Mouse (Mus musculus) left cerebral cortex, adult 9 months (tissue): ENCODE measurements at regions not wholly inside any gene's neighbourhood (a gene's known extent, or its start where the extent isn't known, plus 50 kb on each side); places are given as distances from the start of the nearest gene placed in this dataset.

Source experiments
- DNase-seq, 2 experiments: peaks; one replicate each; pipeline ENCODE4 v3.0.0; 2022; ENCODE audit warnings: low spot score in 2 of 2

DNA sequence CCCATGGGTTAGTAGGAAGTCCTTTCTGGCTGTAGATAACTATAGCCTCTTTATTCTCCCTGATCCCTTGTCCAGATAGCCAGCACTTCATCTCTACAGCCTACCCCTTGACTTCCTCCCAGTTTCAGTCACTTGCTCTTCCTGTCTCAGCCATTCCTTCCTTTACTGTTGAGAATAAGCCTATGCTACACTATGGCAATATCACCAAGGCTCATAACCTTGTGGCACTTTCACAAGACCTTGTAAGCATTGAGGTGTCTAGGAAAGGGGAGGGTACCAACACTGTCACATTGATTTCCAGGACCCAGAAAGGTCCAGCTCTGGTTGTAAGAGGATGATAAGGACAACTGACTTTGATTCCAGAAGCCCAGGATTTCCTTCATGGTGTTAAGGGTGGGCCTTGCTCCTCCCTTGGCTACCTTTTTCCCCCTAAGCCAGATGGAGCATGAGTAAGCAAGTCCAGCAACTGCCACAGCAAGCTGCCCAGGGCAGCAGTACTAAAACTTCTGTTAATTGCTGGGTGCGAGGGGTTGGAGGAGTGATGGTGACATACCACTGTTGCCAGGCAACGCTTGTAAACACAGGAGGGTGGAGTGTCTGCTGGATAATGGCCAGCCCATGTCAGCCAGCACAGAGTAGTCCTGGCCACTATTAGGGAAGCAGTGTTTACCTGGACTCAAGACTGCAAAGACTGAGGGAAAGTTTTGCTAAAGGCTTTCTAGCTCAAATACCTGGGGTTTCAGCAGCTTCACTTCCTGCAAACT is 75.7 kb downstream of the Ankrd16 start:
- DNase-seq: no peak

DNA sequence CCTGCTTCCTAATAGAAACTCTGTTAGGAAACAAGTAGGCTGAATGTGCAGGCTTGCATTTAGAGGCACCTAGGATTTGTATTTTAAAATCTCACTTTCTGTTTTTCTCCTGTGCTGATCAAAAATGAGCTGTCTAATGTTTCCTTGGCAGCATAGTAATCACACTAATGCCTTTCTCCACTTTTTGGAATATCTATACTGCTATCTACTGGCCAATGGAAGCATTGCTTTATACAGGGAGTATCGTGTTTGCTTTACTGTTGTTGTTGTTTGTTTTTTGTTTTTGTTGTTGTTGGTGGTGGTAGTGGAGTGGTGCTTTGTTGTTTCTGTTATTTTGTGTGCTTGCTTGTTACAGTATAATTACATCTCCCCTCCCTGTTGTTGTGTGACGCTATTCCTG is 92.3 kb downstream of the Ankrd16 start:
- no peak for DNase-seq

- DNase-seq: no peak
These were observed 102.3 kb downstream of the Ankrd16 start for GRCm38 (mm10) chr2:11880005-11880404.

- no peak for DNase-seq
These were observed 117.3 kb downstream of the Ankrd16 start for GRCm38 (mm10) chr2:11894792-11895568.

GRCm38 (mm10) chr2:11899698-11900660 is 122.3 kb downstream of the Ankrd16 start:
- no peak for DNase-seq

DNA sequence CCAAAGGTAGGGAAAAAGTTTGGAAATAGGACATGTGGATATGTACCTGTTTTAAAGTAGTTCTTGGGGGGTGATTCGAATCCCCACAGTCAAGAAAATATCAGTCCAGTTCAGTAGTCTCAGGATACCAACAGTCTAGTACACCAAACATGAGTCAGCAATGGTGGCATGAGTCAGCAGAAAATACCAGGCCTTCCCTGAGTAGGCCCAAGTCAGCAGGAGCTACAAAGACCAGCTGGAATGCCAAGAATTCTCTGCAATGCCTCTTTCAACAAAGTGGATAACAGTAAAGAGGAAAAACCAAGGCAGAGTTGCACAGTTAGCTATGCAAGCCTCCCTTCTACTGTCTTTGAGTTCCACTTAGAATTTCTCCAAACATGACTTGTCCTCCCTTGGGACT is 137.1 kb downstream of the Ankrd16 start:
- DNase-seq: no peak

GRCm38 (mm10) chr2:11917373-11917772 is 139.7 kb downstream of the Ankrd16 start:
- DNase-seq: no peak

DNA sequence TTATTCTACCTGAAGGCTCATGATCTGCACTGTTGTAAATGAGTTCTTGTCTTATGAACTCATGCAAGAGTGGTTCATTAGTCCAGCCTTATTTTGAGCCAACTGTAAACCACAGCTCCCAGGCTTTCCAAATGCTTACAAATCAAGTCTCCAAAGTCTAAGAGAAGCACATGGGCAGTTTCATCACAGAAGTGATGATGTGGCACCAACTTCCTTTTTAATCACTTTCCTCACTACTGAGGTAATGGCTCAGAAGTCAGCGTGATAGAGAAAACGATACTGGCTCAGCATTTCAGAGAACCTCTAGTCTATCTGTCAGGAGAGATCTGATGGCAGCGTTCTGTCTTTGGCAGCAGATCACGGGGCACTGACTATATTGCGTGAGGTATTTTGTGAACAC is 140.4 kb downstream of the Ankrd16 start:
- no peak for DNase-seq

GRCm38 (mm10) chr2:11960777-11961176 is 183.1 kb downstream of the Ankrd16 start:
- DNase-seq: no peak

DNA sequence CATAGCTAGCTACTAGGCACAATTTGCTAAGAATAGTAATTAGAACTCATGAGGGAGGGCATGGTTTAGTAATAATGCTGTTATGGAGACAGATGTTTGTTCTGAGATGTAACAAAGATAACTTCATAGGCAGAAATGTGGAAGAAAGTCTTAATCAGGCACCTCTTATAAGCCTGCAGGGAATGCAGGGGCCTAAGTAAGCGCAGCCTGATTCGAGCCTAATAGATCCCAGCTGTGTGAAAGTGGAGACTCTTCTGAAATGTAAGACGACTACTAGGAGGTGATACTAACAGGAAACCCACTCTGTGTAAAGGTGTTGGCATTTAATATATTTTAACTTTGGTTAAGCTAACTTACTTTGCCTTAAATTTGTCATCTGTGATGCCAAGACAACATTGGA is 187.7 kb downstream of the Ankrd16 start:
- DNase-seq: no peak

GRCm38 (mm10) chr2:11967001-11967400 is 189.3 kb downstream of the Ankrd16 start:
- no peak for DNase-seq

DNA sequence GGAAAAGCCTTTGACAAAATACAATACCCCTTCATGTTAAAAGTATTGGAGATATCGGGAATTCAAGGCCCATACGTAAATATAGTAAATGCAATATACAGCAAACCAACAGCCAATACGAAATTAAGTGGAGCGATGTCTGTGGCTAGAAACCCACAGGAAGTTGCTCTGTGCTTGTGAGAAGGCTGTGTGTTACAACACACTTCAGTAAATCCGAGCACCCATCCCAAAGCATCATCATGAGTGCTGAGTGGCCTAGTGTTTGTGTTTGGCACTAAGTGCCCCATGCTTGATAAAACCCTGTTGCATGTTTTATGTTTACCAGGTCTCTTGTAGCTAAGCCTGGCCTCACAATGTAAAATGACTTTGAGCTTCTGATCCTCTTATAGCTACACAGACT is 194.3 kb downstream of the Ankrd16 start:
- no peak for DNase-seq

- DNase-seq: peak in 1 of 2 experiments; percentile 16
These were observed 224.5 kb downstream of the Ankrd16 start for GRCm38 (mm10) chr2:12001938-12002899.

DNA sequence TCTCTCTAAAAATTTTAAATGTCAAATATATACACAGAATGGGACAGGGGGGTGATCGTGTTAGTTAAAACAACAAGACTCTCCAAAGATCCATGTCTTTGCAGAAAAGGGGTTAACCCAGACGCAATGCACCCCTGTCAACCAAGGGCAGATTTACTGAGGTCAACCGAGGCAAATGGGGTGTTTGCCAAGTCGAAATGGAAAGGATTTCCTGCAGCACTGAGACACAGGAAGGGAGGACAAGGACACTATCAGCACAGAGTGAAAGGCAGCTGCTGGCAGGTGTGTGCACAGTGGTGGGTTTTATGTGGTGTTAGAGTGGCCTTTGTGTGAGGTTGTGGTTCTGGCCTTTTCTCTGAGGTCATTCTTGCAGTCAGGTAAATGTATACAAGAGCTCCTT is 226.7 kb downstream of the Ankrd16 start:
- DNase-seq: no peak

GRCm38 (mm10) chr2:12007201-12007600 is 229.5 kb downstream of the Ankrd16 start:
- DNase-seq: no peak

DNA sequence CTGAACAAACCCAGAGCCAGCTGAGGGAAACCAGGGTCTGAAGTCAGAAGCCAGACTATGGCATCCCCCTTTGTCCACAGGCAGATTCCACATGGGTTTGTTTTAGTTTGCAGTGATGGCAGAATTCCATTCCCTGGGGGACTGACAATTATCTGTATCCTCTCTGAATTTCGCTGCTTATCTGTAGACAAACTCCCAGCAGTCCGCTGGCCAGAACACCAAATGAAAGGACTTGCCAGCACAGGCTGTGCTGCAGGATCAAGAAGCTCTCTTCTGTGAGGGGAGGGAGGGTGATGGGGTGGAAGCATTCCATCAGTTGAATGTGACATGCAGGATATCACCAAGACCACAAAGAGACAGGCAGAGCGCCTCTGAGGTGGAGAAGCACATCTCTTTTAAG is 233.8 kb downstream of the Ankrd16 start:
- DNase-seq: no peak

GRCm38 (mm10) chr2:12019607-12020006 is 241.9 kb downstream of the Ankrd16 start:
- no peak for DNase-seq

- no peak for DNase-seq
These were observed 245.9 kb downstream of the Ankrd16 start for GRCm38 (mm10) chr2:12023402-12024111.

- no peak for DNase-seq
These were observed 248.5 kb downstream of the Ankrd16 start for GRCm38 (mm10) chr2:12026220-12026619.
